Mouse (Mus musculus) MEL (cell line): ENCODE measurements around the gene Smap1. TPM values are rescaled to one million over a fixed set of nuclear protein-coding genes. Genes with fewer than 3 reads are reported as not detected.
A peak's percentile ranks its signal among the peaks of the same experiment; 100 is the strongest.

Experiments used
- DNase-seq: peaks from one replicate; pipeline ENCODE4 v3.0.0; 2011; ENCODE audit warnings: low read depth, low spot score
- H3K27ac ChIP-seq: 2 replicates; pipeline ENCODE4 v1.5.1; 2012; ENCODE audit warnings: low read depth, mild to moderate bottlenecking, control low read depth, low read length, moderate library complexity; ENCODE audit not compliant: control insufficient read depth
- H3K27me3 ChIP-seq, 2 experiments: fragments of 150-350 bp in 1 of 2; sonication (generic) in 1 of 2; 2 replicates each; pipeline ENCODE4 v1.6.1; 2012; ENCODE audit warnings: low read length in 2 of 2, mild to moderate bottlenecking in 2 of 2, improper control_type of control experiment in 1 of 2, moderate library complexity in 1 of 2; ENCODE audit not compliant: insufficient read depth in 2 of 2, control insufficient read depth in 1 of 2
- H3K36me3 ChIP-seq, 2 experiments: 2 replicates each; pipeline ENCODE4 v1.6.1; 2012 to 2014; ENCODE audit warnings: low read length in 2 of 2, improper control_type of control experiment in 1 of 2, inconsistent platforms in 1 of 2, mild to moderate bottlenecking in 1 of 2; ENCODE audit not compliant: insufficient read depth in 2 of 2, control insufficient read depth in 1 of 2
- H3K4me1 ChIP-seq, 2 experiments: fragments of 150-350 bp in 1 of 2; sonication (generic) in 1 of 2; 2 replicates each; pipeline ENCODE4 v1.6.1; 2012; ENCODE audit warnings: low read length in 2 of 2, improper control_type of control experiment in 1 of 2, mild to moderate bottlenecking in 1 of 2; ENCODE audit not compliant: insufficient read depth in 2 of 2, control insufficient read depth in 1 of 2
- H3K4me3 ChIP-seq, 2 experiments: fragments of 150-350 bp in 1 of 2; sonication (generic) in 1 of 2; 2 replicates each; pipeline ENCODE4 v1.5.1; 2012; ENCODE audit warnings: low read depth in 2 of 2, low read length in 2 of 2, mild to moderate bottlenecking in 2 of 2, moderate library complexity in 2 of 2, control low read depth in 1 of 2, improper control_type of control experiment in 1 of 2; ENCODE audit not compliant: control insufficient read depth in 1 of 2, insufficient read depth in 1 of 2
- H3K79me2 ChIP-seq: 2 replicates; pipeline ENCODE4 v1.6.1; 2012; ENCODE audit warnings: mild to moderate bottlenecking, low read length, moderate library complexity; ENCODE audit not compliant: control insufficient read depth, poor library complexity, insufficient read depth
- H3K9ac ChIP-seq: 2 replicates; pipeline ENCODE4 v1.6.1; 2012; ENCODE audit warnings: low read depth, mild to moderate bottlenecking, control low read depth, low read length, moderate library complexity; ENCODE audit not compliant: control insufficient read depth, poor library complexity, severe bottlenecking
- H3K9me3 ChIP-seq: fragments of 150-350 bp; sonication (generic); replicated peaks from 2 replicates; pipeline ENCODE4 v1.6.1; 2012; ENCODE audit warnings: mild to moderate bottlenecking, low read length, improper control_type of control experiment, moderate library complexity; ENCODE audit not compliant: insufficient read depth
- BHLHE40 ChIP-seq: IDR thresholded peaks from 2 replicates; pipeline ENCODE4 v1.6.1; 2012; ENCODE audit warnings: low read depth, mild to moderate bottlenecking, inconsistent platforms, low read length, improper control_type of control experiment, borderline replicate concordance
- CHD1 ChIP-seq: IDR thresholded peaks from 2 replicates; pipeline ENCODE4 v1.6.1; 2012; ENCODE audit warnings: low read depth, mild to moderate bottlenecking, inconsistent platforms, low read length, improper control_type of control experiment
- CHD2 ChIP-seq: IDR thresholded peaks from 2 replicates; pipeline ENCODE4 v1.6.1; 2011; ENCODE audit warnings: low read length, improper control_type of control experiment
- CTCF ChIP-seq, 3 experiments: IDR thresholded peaks in 2 of 3; conservative IDR thresholded peaks in 1 of 3; 2 replicates each; pipeline ENCODE4 v1.5.1; 2011 to 2012; ENCODE audit warnings: low read length in 3 of 3, low read depth in 2 of 3, mild to moderate bottlenecking in 2 of 3, improper control_type of control experiment in 1 of 3, inconsistent platforms in 1 of 3, mixed read lengths in 1 of 3, moderate library complexity in 1 of 3; ENCODE audit not compliant: control insufficient read depth in 1 of 3, insufficient read depth in 1 of 3, poor library complexity in 1 of 3, severe bottlenecking in 1 of 3
- ELF1 ChIP-seq: IDR thresholded peaks from 2 replicates; pipeline ENCODE4 v1.6.1; 2014; ENCODE audit warnings: low read depth, mild to moderate bottlenecking, inconsistent platforms, low read length, improper control_type of control experiment, moderate library complexity
- EP300 ChIP-seq, 2 experiments: IDR thresholded peaks; 2 replicates each; pipeline ENCODE4 v1.6.1; 2011; ENCODE audit warnings: improper control_type of control experiment in 2 of 2, low read length in 2 of 2, low read depth in 1 of 2, mild to moderate bottlenecking in 1 of 2
- ETS1 ChIP-seq: IDR thresholded peaks from 2 replicates; pipeline ENCODE4 v1.6.1; 2012; ENCODE audit warnings: low read depth, mild to moderate bottlenecking, inconsistent platforms, low read length, improper control_type of control experiment, moderate library complexity
- GABPA ChIP-seq: IDR thresholded peaks from 2 replicates; pipeline ENCODE4 v1.6.1; 2012; ENCODE audit warnings: low read depth, mild to moderate bottlenecking, inconsistent platforms, low read length, improper control_type of control experiment, moderate library complexity
- GATA1 ChIP-seq: IDR thresholded peaks from 2 replicates; pipeline ENCODE4 v1.6.1; 2011; ENCODE audit warnings: low read depth, low read length, improper control_type of control experiment
- HCFC1 ChIP-seq: IDR thresholded peaks from 2 replicates; pipeline ENCODE4 v1.6.1; 2012; ENCODE audit warnings: low read depth, mild to moderate bottlenecking, inconsistent platforms, low read length, improper control_type of control experiment, moderate library complexity
- KAT2A ChIP-seq: conservative IDR thresholded peaks from 2 replicates; pipeline ENCODE4 v1.6.1; 2012; ENCODE audit warnings: low read depth, low read length, improper control_type of control experiment, inconsistent platforms
- MAFK ChIP-seq: IDR thresholded peaks from 2 replicates; pipeline ENCODE4 v1.6.1; 2011; ENCODE audit warnings: low read depth, mild to moderate bottlenecking, low read length, improper control_type of control experiment, borderline replicate concordance
- MAX ChIP-seq: IDR thresholded peaks from 2 replicates; pipeline ENCODE4 v1.6.1; 2011; ENCODE audit warnings: low read length, improper control_type of control experiment
- MAZ ChIP-seq: IDR thresholded peaks from 2 replicates; pipeline ENCODE4 v1.6.1; 2012; ENCODE audit warnings: low read depth, mild to moderate bottlenecking, inconsistent platforms, low read length, improper control_type of control experiment
- MXI1 ChIP-seq: IDR thresholded peaks from 2 replicates; pipeline ENCODE4 v1.6.1; 2011; ENCODE audit warnings: mild to moderate bottlenecking, low read depth, low read length, improper control_type of control experiment
- MYB ChIP-seq: IDR thresholded peaks from 2 replicates; pipeline ENCODE4 v1.6.1; 2011; ENCODE audit warnings: mild to moderate bottlenecking, low read depth, low read length, improper control_type of control experiment
- MYC ChIP-seq: IDR thresholded peaks from 2 replicates; pipeline ENCODE4 v1.6.1; 2011; ENCODE audit warnings: low read depth, mild to moderate bottlenecking, low read length, improper control_type of control experiment, moderate library complexity
- NELFE ChIP-seq: IDR thresholded peaks from 2 replicates; pipeline ENCODE4 v1.6.1; 2011; ENCODE audit warnings: low read depth, low read length, improper control_type of control experiment
- NRF1 ChIP-seq: IDR thresholded peaks from 2 replicates; pipeline ENCODE4 v1.6.1; 2014; ENCODE audit warnings: low read depth, mild to moderate bottlenecking, inconsistent platforms, low read length, improper control_type of control experiment, moderate library complexity; ENCODE audit not compliant: poor library complexity, insufficient read depth, severe bottlenecking
- POLR2A ChIP-seq, 2 experiments: IDR thresholded peaks; 2 replicates each; pipeline ENCODE4 v1.6.1; 2011 to 2012; ENCODE audit warnings: low read length in 2 of 2, mild to moderate bottlenecking in 2 of 2, control low read depth in 1 of 2, improper control_type of control experiment in 1 of 2, low read depth in 1 of 2, moderate library complexity in 1 of 2; ENCODE audit not compliant: control insufficient read depth in 1 of 2, insufficient read depth in 1 of 2, poor library complexity in 1 of 2
- POLR2AphosphoS2 ChIP-seq: IDR thresholded peaks from 2 replicates; pipeline ENCODE4 v1.6.1; 2011; ENCODE audit warnings: low read length, improper control_type of control experiment
- POLR2AphosphoS5 ChIP-seq: IDR thresholded peaks from 2 replicates; pipeline ENCODE4 v1.6.1; 2012; ENCODE audit warnings: low read depth, borderline replicate concordance, mild to moderate bottlenecking, inconsistent platforms, low read length, moderate library complexity, mixed read lengths
- RAD21 ChIP-seq: IDR thresholded peaks from 2 replicates; pipeline ENCODE4 v1.6.1; 2011; ENCODE audit warnings: mild to moderate bottlenecking, low read depth, low read length, improper control_type of control experiment
- SIN3A ChIP-seq: IDR thresholded peaks from 2 replicates; pipeline ENCODE4 v1.6.1; 2012; ENCODE audit warnings: low read length, improper control_type of control experiment, inconsistent platforms
- SMC3 ChIP-seq: IDR thresholded peaks from 2 replicates; pipeline ENCODE4 v1.6.1; 2011; ENCODE audit warnings: low read depth, low read length, improper control_type of control experiment
- TAL1 ChIP-seq: IDR thresholded peaks from 2 replicates; pipeline ENCODE4 v1.6.1; 2012; ENCODE audit warnings: mild to moderate bottlenecking, inconsistent platforms, low read length, moderate library complexity, mixed read lengths
- TBP ChIP-seq: IDR thresholded peaks from 2 replicates; pipeline ENCODE4 v1.8.0; 2011; ENCODE audit warnings: low read depth, low read length, improper control_type of control experiment
- TCF12 ChIP-seq: IDR thresholded peaks from 2 replicates; pipeline ENCODE4 v1.6.1; 2014; ENCODE audit warnings: low read depth, mild to moderate bottlenecking, inconsistent platforms, low read length, improper control_type of control experiment, moderate library complexity
- UBTF ChIP-seq: IDR thresholded peaks from 2 replicates; pipeline ENCODE4 v1.6.1; 2012; ENCODE audit warnings: low read depth, mild to moderate bottlenecking, inconsistent platforms, low read length, improper control_type of control experiment, moderate library complexity, borderline replicate concordance; ENCODE audit not compliant: insufficient read depth
- USF1 ChIP-seq: IDR thresholded peaks from 2 replicates; pipeline ENCODE4 v1.6.1; 2014; ENCODE audit warnings: low read depth, mild to moderate bottlenecking, inconsistent platforms, low read length, improper control_type of control experiment, moderate library complexity
- USF2 ChIP-seq, 2 experiments: IDR thresholded peaks; 2 replicates each; pipeline ENCODE4 v1.6.1; 2011 to 2012; ENCODE audit warnings: improper control_type of control experiment in 2 of 2, low read length in 2 of 2, borderline replicate concordance in 1 of 2, inconsistent platforms in 1 of 2, low read depth in 1 of 2, mild to moderate bottlenecking in 1 of 2; ENCODE audit not compliant: insufficient read depth in 1 of 2
- ZC3H11A ChIP-seq: IDR thresholded peaks from 2 replicates; pipeline ENCODE4 v1.6.1; 2012; ENCODE audit warnings: low read depth, mild to moderate bottlenecking, inconsistent platforms, low read length, improper control_type of control experiment
- ZKSCAN1 ChIP-seq: IDR thresholded peaks from 2 replicates; pipeline ENCODE4 v1.6.1; 2012; ENCODE audit warnings: low read depth, mild to moderate bottlenecking, inconsistent platforms, low read length, improper control_type of control experiment, moderate library complexity
- ZMIZ1 ChIP-seq: IDR thresholded peaks from 2 replicates; pipeline ENCODE4 v1.6.1; 2012; ENCODE audit warnings: low read depth, mild to moderate bottlenecking, inconsistent platforms, low read length, improper control_type of control experiment, moderate library complexity
- ZNF384 ChIP-seq: IDR thresholded peaks from 2 replicates; pipeline ENCODE4 v1.6.1; 2012; ENCODE audit warnings: low read depth, mild to moderate bottlenecking, inconsistent platforms, low read length, improper control_type of control experiment
- polyA plus RNA-seq, 2 experiments: library from polyadenylated mRNA; stranded (reverse) in 1 of 2; unstranded in 1 of 2; fragments of >175 nt in 1 of 2; fragments of >200 nt in 1 of 2; gene quantifications; 2 replicates each; pipeline versions ENCODE4 v1.2.1 to v1.2.4; 2012; ENCODE audit warnings: low replicate concordance in 2 of 2, low read depth in 1 of 2; ENCODE audit not compliant: insufficient read length in 2 of 2, insufficient read depth in 1 of 2, missing spikeins in 1 of 2
- total RNA-seq: library from RNA; depleted of rRNA; stranded (reverse); fragments of 300-350 nt; gene quantifications from 2 replicates; pipeline ENCODE4 v1.2.3, GENCODE M21; 2012; rRNA removed

Smap1 gene
- total RNA-seq (27.2 and 34.0 TPM in 2 replicates), polyA plus RNA-seq (100 to 1,000 TPM in 1 of 2 experiments, 10 to 100 TPM in 1; 86.4 to 128 TPM)

DNA sequence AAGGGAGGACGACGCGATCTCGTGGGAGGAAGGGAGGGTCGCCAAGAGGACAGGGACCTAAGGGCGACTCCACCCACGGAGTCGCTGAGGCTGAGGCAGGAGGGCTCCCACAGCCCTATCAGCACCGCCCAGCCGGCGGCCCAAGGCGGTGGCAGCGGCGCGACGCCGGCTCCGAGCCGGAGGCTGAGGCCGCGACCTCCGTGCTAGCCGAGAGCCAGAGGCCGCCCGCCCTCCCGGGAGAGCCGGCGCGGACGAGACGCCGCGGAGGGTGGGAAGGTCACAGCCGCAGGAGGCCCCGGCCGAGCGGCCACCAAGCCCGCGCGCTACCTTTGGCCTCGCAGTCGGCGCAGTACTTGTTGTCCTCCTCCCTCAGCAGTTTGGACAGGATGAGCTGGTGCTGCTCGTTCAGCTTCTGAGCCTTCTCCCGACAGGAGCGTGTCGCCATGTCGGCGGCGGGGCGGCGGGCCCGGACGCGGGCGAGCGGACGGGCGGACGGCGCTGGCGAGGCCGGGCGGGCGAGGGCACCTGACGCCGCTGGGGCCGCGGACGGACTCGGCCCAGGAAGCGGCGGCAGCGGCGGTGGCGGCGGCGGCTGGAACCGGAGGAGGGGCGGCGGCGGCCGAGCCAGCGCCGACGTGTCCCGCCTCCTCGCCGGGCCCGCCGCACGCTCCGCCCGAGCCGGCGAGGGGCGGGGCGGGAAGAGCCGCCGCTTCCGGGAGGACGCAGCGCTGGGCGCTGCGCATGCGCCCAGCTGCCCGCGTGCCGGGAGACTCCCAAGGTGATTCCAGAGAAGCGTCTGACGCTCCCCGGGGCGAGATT lies at the start of gene Smap1:
Gene Smap1 (minus strand): TSS at position 607 of the 819 bp plus-strand sequence.
- Histone ChIP-seq H3K4me1 (peaks cover 7 to 26% of the 10 kb centered on the region in 2 experiments), H3K9me3 (no peaks in the 10 kb centered on the region), H3K9ac (peak within 1 kb of the TSS; percentile 98), H3K27me3 (no peaks in the 10 kb centered on the region), H3K36me3 (peaks cover 0 to 45% of the 10 kb centered on the region in 2 experiments; a peak in 2 of 4 replicates), H3K27ac (peak within 1 kb of the TSS; percentile 92), H3K79me2 (peaks cover 34% of the 10 kb centered on the region), H3K4me3 (peak within 1 kb of the TSS; percentile 64 to 93)
- peak; percentile 84 for DNase-seq
- TF ChIP-seq CTCF (IDR thresholded peaks at IDR 0.05 in 2 of 3, conservative IDR thresholded peaks at IDR 0.05 in 1 of 3; ENCODE audit: control insufficient read depth in 1 of 3, insufficient read depth in 1 of 3, low read depth in 2 of 3, low read length in 3 of 3, poor library complexity in 1 of 3, severe bottlenecking in 1 of 3) = no peak
- TF ChIP-seq ZNF384 = no peak
- TF ChIP-seq RAD21 = no peak
- TF ChIP-seq NRF1 = peak; percentile 86
- no peak for TF ChIP-seq USF2 (IDR thresholded peaks at IDR 0.05; ENCODE audit: borderline replicate concordance in 1 of 2, insufficient read depth in 1 of 2, low read depth in 1 of 2, low read length in 2 of 2)
- no peak for TF ChIP-seq POLR2AphosphoS5
- no peak for TF ChIP-seq SIN3A
- 0 out of 2 replicates have a peak, but pooled peaks have one; percentile 1 for TF ChIP-seq CHD1
- no peak for TF ChIP-seq MXI1
- no peak for TF ChIP-seq EP300 (IDR thresholded peaks at IDR 0.05; ENCODE audit: low read depth in 1 of 2, low read length in 2 of 2)
- TF ChIP-seq NELFE = peak; percentile 73
- no peak for TF ChIP-seq BHLHE40
- TF ChIP-seq UBTF = peak; percentile 80; the same call in 1 of the 2 replicates
- TF ChIP-seq HCFC1 = peak; percentile 57; the same call in 1 of the 2 replicates
- TF ChIP-seq CHD2 = no peak
- no peak for TF ChIP-seq USF1
- 0 out of 2 replicates have a peak, but pooled peaks have one; percentile 37 for TF ChIP-seq POLR2AphosphoS2
- TF ChIP-seq GABPA = no peak
- TF ChIP-seq TCF12 = no peak
- no peak for TF ChIP-seq MAZ
- TF ChIP-seq SMC3 = no peak
- no peak for TF ChIP-seq MYB
- peak; percentile 89 for TF ChIP-seq MAX
- no peak for TF ChIP-seq TBP
- TF ChIP-seq MYC = 0 out of 2 replicates have a peak, but pooled peaks have one; percentile 22
- TF ChIP-seq MAFK = no peak
- no peak for TF ChIP-seq ETS1
- no peak for TF ChIP-seq ZC3H11A
- no peak for TF ChIP-seq ZKSCAN1
- no peak for TF ChIP-seq ZMIZ1
- TF ChIP-seq GATA1 = no peak
- TF ChIP-seq TAL1 = peak; percentile 78
- peak; percentile 90 for TF ChIP-seq ELF1
- TF ChIP-seq POLR2A (IDR thresholded peaks at IDR 0.05; ENCODE audit: control insufficient read depth in 1 of 2, insufficient read depth in 1 of 2, low read depth in 1 of 2, low read length in 2 of 2, poor library complexity in 1 of 2) = peak; percentile 47 to 79; a peak in 3 of 4 replicates
- no peak for TF ChIP-seq KAT2A
